Mouse (Mus musculus): ENCODE results near the gene Lsp1.

Gene Lsp1

GRCm38 (mm10) chr7:142542771-142543303 lies 82.2 kb downstream of the Lsp1 start:
- DNase-seq: no peak
